Mouse (Mus musculus): ENCODE measurements around the gene Tubgcp3. TPM values are rescaled to one million over a fixed set of nuclear protein-coding genes. Genes with fewer than 3 reads are reported as not detected.

The Tubgcp3 gene
- total and polyA plus RNA-seq, 3 experiments: 29.7 to 48.7 (median 33.4) TPM

DNA sequence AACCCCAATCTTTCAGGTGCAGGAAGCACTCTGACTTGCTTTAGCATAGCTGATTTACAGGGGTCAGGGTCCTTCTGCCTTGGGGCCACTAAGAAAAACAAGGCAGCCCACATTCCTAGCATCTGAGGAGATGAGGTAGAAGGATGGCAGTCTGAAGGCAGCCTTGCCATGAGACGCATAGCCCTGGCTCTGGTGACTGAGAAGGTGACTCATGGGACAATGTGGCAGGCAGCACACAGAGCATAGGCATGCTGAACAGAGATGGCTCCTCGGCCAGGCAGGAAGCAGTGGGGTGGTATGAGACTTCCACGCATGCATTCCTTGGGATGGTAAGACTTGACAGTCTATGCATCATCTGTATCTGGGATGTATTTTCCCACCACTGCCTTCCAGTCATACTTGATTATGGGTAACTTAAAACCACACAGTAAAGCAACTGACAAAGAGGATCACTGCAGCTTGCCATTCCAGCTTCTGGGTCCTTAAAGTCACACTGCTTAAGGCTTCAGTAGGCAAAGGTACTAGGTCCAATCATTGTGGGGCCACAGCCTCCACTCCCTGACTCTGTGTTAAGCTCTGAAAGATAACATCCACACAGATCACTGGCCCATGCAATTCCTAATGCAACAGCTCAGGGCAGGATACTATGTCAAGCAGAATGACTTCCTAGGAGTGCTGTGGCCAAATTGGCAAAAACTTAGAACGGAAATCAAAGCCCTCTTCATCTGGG, 9.5 kb downstream of the Tubgcp3 start:
- in situ Hi-C loops (cut with MboI; ENCODE audit: low pct_ligation_motif_present, low pct_unique_long_range_greater_than_20kb, low sequenced_read_pairs) (no loop called here), dilution Hi-C loops (cut with MboI; ENCODE audit: extremely low pct_ligation_motif_present, extremely low pct_unique_long_range_greater_than_20kb, low sequenced_read_pairs) (no loop called here)
- peaks cover 2% of the 10 kb centered on the region for H3K9me3 ChIP-seq (replicated peaks; ENCODE audit: low read length)
- peaks cover 44 to 83% of the 10 kb centered on the region in 2 experiments for H3K36me3 ChIP-seq (replicated peaks in 1 of 2; ENCODE audit: control insufficient read depth in 1 of 2, insufficient read depth in 1 of 2, low read length in 1 of 2)
- peaks cover 23% of the 10 kb centered on the region for H3K79me2 ChIP-seq (replicated peaks; ENCODE audit: control insufficient read depth, extremely low read depth, insufficient read depth, poor library complexity, severe bottlenecking)
- no peak for TF ChIP-seq SMC3 (IDR thresholded peaks at IDR 0.05; ENCODE audit: low read depth, low read length)
- TF ChIP-seq MAX (IDR thresholded peaks at IDR 0.05; ENCODE audit: low read length): no peak
- no peak for TF ChIP-seq CHD2 (IDR thresholded peaks at IDR 0.05; ENCODE audit: low read length)
- TF ChIP-seq MYC (IDR thresholded peaks at IDR 0.05; ENCODE audit: low read depth, low read length): no peak
- no peak for TF ChIP-seq NRF1 (IDR thresholded peaks at IDR 0.05; ENCODE audit: low read depth, low read length)
- TF ChIP-seq SIN3A (IDR thresholded peaks at IDR 0.05; ENCODE audit: low read length): no peak
- TF ChIP-seq BHLHE40 (IDR thresholded peaks at IDR 0.05; ENCODE audit: low read depth, low read length): no peak
- no peak for TF ChIP-seq ETS1 (conservative IDR thresholded peaks at IDR 0.05; ENCODE audit: low read depth, low read length)
- TF ChIP-seq TCF12 (IDR thresholded peaks at IDR 0.05; ENCODE audit: low read depth, low read length): no peak
- TF ChIP-seq E2F4 (IDR thresholded peaks at IDR 0.05; ENCODE audit: insufficient replicate concordance, low read depth, low read length): no peak
- no peak for TF ChIP-seq TBP (conservative IDR thresholded peaks at IDR 0.05; ENCODE audit: low read depth, low read length)
- TF ChIP-seq PAX5 (IDR thresholded peaks at IDR 0.05; ENCODE audit: low read length): no peak
- TF ChIP-seq IRF4 (IDR thresholded peaks at IDR 0.05; ENCODE audit: low read depth, low read length): no peak
- no peak for TF ChIP-seq POLR2A (IDR thresholded peaks at IDR 0.05; ENCODE audit: low read depth, low read length)
- no peak for TF ChIP-seq ZKSCAN1 (IDR thresholded peaks at IDR 0.05; ENCODE audit: borderline replicate concordance, low read depth, low read length)
- TF ChIP-seq MAFK (IDR thresholded peaks at IDR 0.05; ENCODE audit: insufficient replicate concordance, low read length): no peak
- H3K4me2 ChIP-seq (ENCODE audit: insufficient read depth, low read depth, poor library complexity, severe bottlenecking): no peak overlapping the region
- DNase-seq (ENCODE audit: extremely low read depth): no peak
- H3K27ac ChIP-seq (ENCODE audit: insufficient read depth, low read depth): no peak overlapping the region
- no peaks in the 10 kb centered on the region for H3K27me3 ChIP-seq (replicated peaks)
- no peak overlapping the region for H3K4me3 ChIP-seq (replicated peaks in 1 of 3; ENCODE audit: low read depth in 2 of 3, low read length in 2 of 3, poor library complexity in 1 of 3)
- H3K9ac ChIP-seq (ENCODE audit: insufficient read depth, low read depth): no peak overlapping the region
- H3K4me1 ChIP-seq (ENCODE audit: control insufficient read depth in 1 of 2, insufficient read depth in 2 of 2): peaks cover 0 to 7% of the 10 kb centered on the region in 2 experiments; a peak in 2 of 4 replicates

DNA sequence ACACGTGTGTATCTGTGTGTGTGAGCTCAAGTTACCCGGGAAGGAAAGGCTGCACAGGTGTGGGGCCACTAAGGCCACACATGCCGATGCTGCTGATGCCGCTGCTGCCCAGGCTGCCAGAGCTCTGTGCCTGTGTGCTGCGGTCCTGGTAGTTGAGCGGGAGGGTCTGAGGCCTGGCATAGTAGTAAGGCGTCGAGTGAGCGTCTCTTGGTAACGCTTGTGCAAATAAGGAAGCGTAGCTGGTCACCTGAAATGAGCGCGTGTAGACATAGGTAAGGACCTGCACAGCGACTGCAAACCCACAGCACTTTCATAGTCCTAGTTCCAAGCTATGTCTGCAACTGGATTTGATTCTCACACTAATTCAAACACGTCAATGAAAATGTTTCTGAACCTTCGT, 14.6 kb downstream of the Tubgcp3 start:
- no peak for DNase-seq (ENCODE audit: extremely low read depth)
- Histone ChIP-seq H3K4me1 (ENCODE audit: control insufficient read depth in 1 of 2, insufficient read depth in 2 of 2) (peaks cover 0 to 7% of the 10 kb centered on the region in 2 experiments; a peak in 2 of 4 replicates), H3K9ac (ENCODE audit: insufficient read depth, low read depth) (no peak overlapping the region), H3K27me3 (replicated peaks) (no peaks in the 10 kb centered on the region), H3K36me3 (replicated peaks in 1 of 2; ENCODE audit: control insufficient read depth in 1 of 2, insufficient read depth in 1 of 2, low read length in 1 of 2) (peaks cover 80 to 97% of the 10 kb centered on the region in 2 experiments), H3K4me3 (replicated peaks in 1 of 3; ENCODE audit: low read depth in 2 of 3, low read length in 2 of 3, poor library complexity in 1 of 3) (no peak overlapping the region), H3K9me3 (replicated peaks; ENCODE audit: low read length) (no peaks in the 10 kb centered on the region), H3K4me2 (ENCODE audit: insufficient read depth, low read depth, poor library complexity, severe bottlenecking) (no peak overlapping the region), H3K79me2 (replicated peaks; ENCODE audit: control insufficient read depth, extremely low read depth, insufficient read depth, poor library complexity, severe bottlenecking) (no peaks in the 10 kb centered on the region), H3K27ac (ENCODE audit: insufficient read depth, low read depth) (no peak overlapping the region)
- TF ChIP-seq TCF12 (IDR thresholded peaks at IDR 0.05; ENCODE audit: low read depth, low read length) (no peak), HCFC1 (IDR thresholded peaks at IDR 0.05; ENCODE audit: low read depth, low read length) (no peak), E2F4 (IDR thresholded peaks at IDR 0.05; ENCODE audit: insufficient replicate concordance, low read depth, low read length) (no peak), MAX (IDR thresholded peaks at IDR 0.05; ENCODE audit: low read length) (no peak)
- in situ Hi-C loops (cut with MboI; ENCODE audit: low pct_ligation_motif_present, low pct_unique_long_range_greater_than_20kb, low sequenced_read_pairs) (no loop called here), dilution Hi-C loops (cut with MboI; ENCODE audit: extremely low pct_ligation_motif_present, extremely low pct_unique_long_range_greater_than_20kb, low sequenced_read_pairs) (no loop called here)

Data from CH12.LX (cell line).